Mouse (Mus musculus) E14TG2a.4 (cell line): Measurements from ENCODE around the gene Mgat4a.

Experiments used
- CTCF ChIP-seq: conservative IDR thresholded peaks from 2 replicates; pipeline ENCODE4 v1.5.1; 2014; ENCODE audit warnings: low read length
- NANOG ChIP-seq: IDR thresholded peaks from 2 replicates; pipeline ENCODE4 v1.6.1; 2014; ENCODE audit warnings: borderline replicate concordance, low read length, mixed read lengths

DNA sequence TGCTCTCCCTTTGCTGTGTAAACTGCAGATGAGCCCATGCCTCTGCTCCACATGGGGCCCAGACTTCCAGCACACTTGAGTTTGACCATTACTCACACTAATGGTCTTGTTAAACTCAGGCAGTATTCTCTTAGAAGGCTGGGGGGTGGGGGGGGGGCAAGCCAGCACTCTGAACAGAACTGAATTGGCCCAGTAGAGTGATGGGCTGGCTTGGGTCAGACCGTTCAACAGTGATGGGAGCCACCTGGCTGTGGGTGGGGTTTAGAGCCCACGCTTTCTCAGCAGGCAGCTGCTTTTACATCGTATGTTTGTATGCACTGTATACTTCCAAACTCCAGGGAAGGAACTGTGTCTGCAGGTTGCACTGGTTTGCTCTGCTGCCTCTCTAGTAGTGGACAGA is 141.9 kb downstream of the Mgat4a start:
- no peak for TF ChIP-seq CTCF
- TF ChIP-seq NANOG: no peak
